ENCODE assay signal across 19 mouse cellular contexts in genomic region chr2:59533971-59534748, GRCm38 (mm10). TPM values are rescaled to one million over a fixed set of nuclear protein-coding genes. Genes with fewer than 3 reads are reported as not detected.
DNase-seq lines count a peak whose midpoint lies in the region; ATAC-seq and TF ChIP-seq lines count a peak whose summit lies in the region.
"Had no signal": no experiment of that assay in that cellular context is flagged by ENCODE, and none has a peak within 500 bp of the region (broad histone marks: within the 10 kb centered on the region; RNA-seq: fewer than 3 reads in every experiment).

No protein-coding gene starts in this region.

- no peak overlapping the region for H3K9ac ChIP-seq in heart, embryonic 13.5 days
- no peak overlapping the region for H3K9ac ChIP-seq in midbrain, embryonic 15.5 days
- H3K9ac ChIP-seq: limb, embryonic 13.5 days; liver, postnatal 0 days; neural tube, embryonic 13.5 days had no signal

- no peaks in the 10 kb centered on the region for H3K36me3 ChIP-seq in heart, embryonic 13.5 days
- no peaks in the 10 kb centered on the region for H3K36me3 ChIP-seq in midbrain, embryonic 15.5 days (replicated peaks)
- H3K36me3 ChIP-seq: limb, embryonic 13.5 days; neural tube, embryonic 13.5 days had no signal

- no peak overlapping the region for H3K4me2 ChIP-seq in heart, embryonic 13.5 days
- H3K4me2 ChIP-seq in midbrain, embryonic 15.5 days: no peak overlapping the region
- H3K4me2 ChIP-seq: limb, embryonic 13.5 days; neural tube, embryonic 13.5 days had no signal

- H3K27me3 ChIP-seq in heart, embryonic 13.5 days (replicated peaks): no peaks in the 10 kb centered on the region
- H3K27me3 ChIP-seq in midbrain, embryonic 15.5 days (replicated peaks): no peaks in the 10 kb centered on the region
- H3K27me3 ChIP-seq: limb, embryonic 13.5 days; neural tube, embryonic 13.5 days had no signal

- peak overlapping the region; percentile 80 for H3K27ac ChIP-seq in layer of hippocampus, adult 2 months
- 0 out of 2 replicates have a peak overlapping the region, but pooled peaks have one; percentile 54 for H3K27ac ChIP-seq in heart, embryonic 13.5 days (replicated peaks)
- no peak overlapping the region for H3K27ac ChIP-seq in midbrain, embryonic 15.5 days
- H3K27ac ChIP-seq: hindbrain, postnatal 0 days; limb, embryonic 13.5 days; neural tube, embryonic 13.5 days had no signal

- H3K9me3 ChIP-seq in heart, embryonic 13.5 days: no peaks in the 10 kb centered on the region
- no peaks in the 10 kb centered on the region for H3K9me3 ChIP-seq in midbrain, embryonic 15.5 days
- H3K9me3 ChIP-seq: limb, embryonic 13.5 days; neural tube, embryonic 13.5 days had no signal

- WGBS in heart, embryonic 13.5 days: 50% methylated on average over 15 of the region's 15 CpGs
- 85% methylated on average over 15 of the region's 15 CpGs for WGBS in midbrain, embryonic 15.5 days

- no peak overlapping the region for H3K4me3 ChIP-seq in layer of hippocampus, adult 2 months
- H3K4me3 ChIP-seq in heart, embryonic 13.5 days: no peak overlapping the region
- H3K4me3 ChIP-seq in midbrain, embryonic 15.5 days: no peak overlapping the region
- H3K4me3 ChIP-seq: limb, embryonic 13.5 days; neural tube, embryonic 13.5 days had no signal

- DNase-seq in layer of hippocampus, adult 2 months (ENCODE audit: low spot score in 2 of 2): no peak
- DNase-seq in layer of hippocampus, adult 11-12 months (ENCODE audit: low spot score): no peak
- DNase-seq in brain, adult 2 months (ENCODE audit: low read depth, low spot score): peak; percentile 57
- no peak for DNase-seq in adrenal gland, adult (ENCODE audit: inconsistent age in 2 of 2, low spot score in 1 of 2)
- DNase-seq in testis, postnatal 10 days (ENCODE audit: low spot score): no peak
- DNase-seq: kidney, postnatal 25 days; liver, postnatal 0 days; lung, postnatal 36 days; midbrain, embryonic 14.5 days; right cerebral cortex, postnatal 14 days; thymus, adult 18-20 months had no signal

- no peak for ATAC-seq in heart, embryonic 13.5 days (ENCODE audit: extremely low read depth, insufficient number of reproducible peaks, low FRiP score, low TSS enrichment)
- ATAC-seq in inflammation-experienced regulatory T-cells, adult 6 months: peak; percentile 21
- ATAC-seq in midbrain, embryonic 15.5 days (replicated peaks): no peak
- ATAC-seq: hindbrain, postnatal 0 days; liver, postnatal 0 days had no signal

- peaks cover 22% of the 10 kb centered on the region for H3K4me1 ChIP-seq in heart, embryonic 13.5 days
- peaks cover 7% of the 10 kb centered on the region; the same call in 1 of the 2 replicates for H3K4me1 ChIP-seq in midbrain, embryonic 15.5 days

- no peak for TF ChIP-seq CTCF in layer of hippocampus, adult 2 months (conservative IDR thresholded peaks at IDR 0.05)

RNA-seq across cellular contexts. Expression of gene Dapl1, which starts 49.7 kb away (rescaled TPM):
- total RNA-seq in layer of hippocampus, adult 2 months (2021): not detected
- polyA plus RNA-seq in heart, embryonic 13.5 days (2015; fragmentation: Nextera tagmentation; extraction: Ambion mirVana): 0.94 TPM in 1 of 2 replicates, not detected in the other
- 10 to 100 TPM in 2 of 3 experiments, not detected in 1; 14.2 to 23.9 TPM for polyA plus RNA-seq in inflammation-experienced regulatory T-cells, adult 6 months (2017; shearing (Covaris generic))
- polyA plus RNA-seq in midbrain, embryonic 15.5 days (2015; fragmentation: Nextera tagmentation; extraction: Ambion mirVana): 0.86 and 1.3 TPM in 2 replicates
- total RNA-seq: granulocyte monocyte progenitor cell, adult 5-6 weeks; hindbrain, postnatal 0 days; MEL had no signal
- polyA plus RNA-seq: liver, postnatal 0 days; neural tube, embryonic 13.5 days had no signal
